22 mouse cellular contexts compared by ENCODE assay signal in genomic region chr5:76681895-76682656, GRCm38 (mm10). TPM values are rescaled to one million over a fixed set of nuclear protein-coding genes. Genes with fewer than 3 reads are reported as not detected.
DNase-seq lines count a peak whose midpoint lies in the region; ATAC-seq and TF ChIP-seq lines count a peak whose summit lies in the region.
"Had no signal": no experiment of that assay in that cellular context is flagged by ENCODE, and none has a peak within 500 bp of the region (broad histone marks: within the 10 kb centered on the region; RNA-seq: fewer than 3 reads in every experiment).

No protein-coding gene starts in this region.

- no peak overlapping the region for H3K4me2 ChIP-seq in forebrain, embryonic 13.5 days
- H3K4me2 ChIP-seq in forebrain, postnatal 0 days (ENCODE audit: low read depth), result no peak overlapping the region
- no peak overlapping the region for H3K4me2 ChIP-seq in liver, embryonic 12.5 days
- H3K4me2 ChIP-seq in neural tube, embryonic 13.5 days, result no peak overlapping the region
- no peak overlapping the region for H3K4me2 ChIP-seq in midbrain, postnatal 0 days (ENCODE audit: low read depth, low read length, poor library complexity, severe bottlenecking)
- H3K4me2 ChIP-seq: limb, embryonic 13.5 days had no signal

- H3K4me1 ChIP-seq in forebrain, embryonic 13.5 days, result peaks cover 21% of the 10 kb centered on the region
- peaks cover 10% of the 10 kb centered on the region; the same call in 1 of the 2 replicates for H3K4me1 ChIP-seq in forebrain, postnatal 0 days (ENCODE audit: insufficient read depth)
- H3K4me1 ChIP-seq in liver, embryonic 12.5 days, result peaks cover 58% of the 10 kb centered on the region
- H3K4me1 ChIP-seq in neural tube, embryonic 13.5 days (replicated peaks), result peaks cover 25% of the 10 kb centered on the region
- H3K4me1 ChIP-seq in midbrain, postnatal 0 days (ENCODE audit: insufficient read depth, low read length), result no peaks in the 10 kb centered on the region; the same call in 1 of the 2 replicates

- H3K27me3 ChIP-seq in forebrain, embryonic 13.5 days, result no peaks in the 10 kb centered on the region
- H3K27me3 ChIP-seq in forebrain, postnatal 0 days (ENCODE audit: insufficient read depth, low read length), result no peaks in the 10 kb centered on the region
- no peaks in the 10 kb centered on the region for H3K27me3 ChIP-seq in liver, embryonic 12.5 days (replicated peaks)
- H3K27me3 ChIP-seq in neural tube, embryonic 13.5 days, result no peaks in the 10 kb centered on the region
- no peaks in the 10 kb centered on the region for H3K27me3 ChIP-seq in midbrain, postnatal 0 days (ENCODE audit: insufficient read depth, low read length)
- H3K27me3 ChIP-seq: limb, embryonic 13.5 days had no signal

- ATAC-seq in forebrain, embryonic 13.5 days, result no peak
- ATAC-seq in forebrain, postnatal 0 days, result no peak
- no peak for ATAC-seq in liver, embryonic 12.5 days
- ATAC-seq in neural tube, embryonic 13.5 days (ENCODE audit: low read depth), result 0 out of 2 replicates have a peak, but pooled peaks have one; percentile 34
- peak; percentile 69 for ATAC-seq in midbrain, postnatal 0 days (ENCODE audit: low FRiP score)

- WGBS in forebrain, embryonic 13.5 days, result 68% methylated on average over 4 of the region's 4 CpGs
- WGBS in forebrain, postnatal 0 days, result 66% methylated on average over 4 of the region's 4 CpGs
- WGBS in liver, embryonic 12.5 days (ENCODE audit: insufficient replicate concordance), result 75% methylated on average over 4 of the region's 4 CpGs
- 48% methylated on average over 4 of the region's 4 CpGs for WGBS in neural tube, embryonic 13.5 days
- 52% methylated on average over 4 of the region's 4 CpGs for WGBS in midbrain, postnatal 0 days

- no peaks in the 10 kb centered on the region; the same call in 1 of the 2 replicates for H3K9me3 ChIP-seq in forebrain, embryonic 13.5 days (replicated peaks)
- H3K9me3 ChIP-seq in forebrain, postnatal 0 days (ENCODE audit: low read length), result no peaks in the 10 kb centered on the region
- no peaks in the 10 kb centered on the region for H3K9me3 ChIP-seq in liver, embryonic 12.5 days (replicated peaks)
- H3K9me3 ChIP-seq in neural tube, embryonic 13.5 days, result no peaks in the 10 kb centered on the region; the same call in 1 of the 2 replicates
- no peaks in the 10 kb centered on the region for H3K9me3 ChIP-seq in midbrain, postnatal 0 days (ENCODE audit: low read length)

- TF ChIP-seq CTCF in forebrain, postnatal 0 days (IDR thresholded peaks at IDR 0.05; ENCODE audit: low read depth), result no peak
- no peak for TF ChIP-seq CTCF in midbrain, postnatal 0 days (IDR thresholded peaks at IDR 0.05)

- peak overlapping the region; percentile 48; the same call in 1 of the 2 replicates for H3K27ac ChIP-seq in forebrain, embryonic 13.5 days
- no peak overlapping the region for H3K27ac ChIP-seq in forebrain, postnatal 0 days (ENCODE audit: low read depth, low read length)
- 0 out of 2 replicates have a peak overlapping the region, but pooled peaks have one; percentile 13 for H3K27ac ChIP-seq in liver, embryonic 12.5 days
- peak overlapping the region; percentile 28; the same call in 1 of the 2 replicates for H3K27ac ChIP-seq in neural tube, embryonic 13.5 days (replicated peaks)
- peak overlapping the region; percentile 26; the same call in 1 of the 2 replicates for H3K27ac ChIP-seq in midbrain, postnatal 0 days (ENCODE audit: low read depth, low read length)
- H3K27ac ChIP-seq: gastrocnemius, adult 2 months; limb, embryonic 13.5 days had no signal

- no peak overlapping the region for H3K4me3 ChIP-seq in forebrain, embryonic 13.5 days
- no peak overlapping the region for H3K4me3 ChIP-seq in forebrain, postnatal 0 days (ENCODE audit: low read depth, low read length)
- no peak overlapping the region for H3K4me3 ChIP-seq in liver, embryonic 12.5 days
- H3K4me3 ChIP-seq in neural tube, embryonic 13.5 days, result no peak overlapping the region
- H3K4me3 ChIP-seq in midbrain, postnatal 0 days (ENCODE audit: low read depth, low read length), result no peak overlapping the region
- H3K4me3 ChIP-seq: gastrocnemius, adult 2 months; limb, embryonic 13.5 days had no signal

- H3K9ac ChIP-seq in forebrain, embryonic 13.5 days, result no peak overlapping the region
- H3K9ac ChIP-seq in forebrain, postnatal 0 days, result no peak overlapping the region
- H3K9ac ChIP-seq in liver, embryonic 12.5 days, result no peak overlapping the region
- no peak overlapping the region for H3K9ac ChIP-seq in neural tube, embryonic 13.5 days
- no peak overlapping the region for H3K9ac ChIP-seq in midbrain, postnatal 0 days (replicated peaks; ENCODE audit: low read length, poor library complexity, severe bottlenecking)
- H3K9ac ChIP-seq: limb, embryonic 13.5 days had no signal

- H3K36me3 ChIP-seq in forebrain, embryonic 13.5 days (ENCODE audit: poor library complexity, severe bottlenecking), result peaks cover 23% of the 10 kb centered on the region
- H3K36me3 ChIP-seq in forebrain, postnatal 0 days (ENCODE audit: insufficient read depth), result no peaks in the 10 kb centered on the region
- H3K36me3 ChIP-seq in liver, embryonic 12.5 days, result no peaks in the 10 kb centered on the region
- H3K36me3 ChIP-seq in neural tube, embryonic 13.5 days, result 0 out of 2 replicates have a peak, but pooled peaks cover 8% of the 10 kb centered on the region
- H3K36me3 ChIP-seq in midbrain, postnatal 0 days (ENCODE audit: insufficient read depth, low read length), result no peaks in the 10 kb centered on the region
- H3K36me3 ChIP-seq: limb, embryonic 13.5 days had no signal

- no peak for DNase-seq in forebrain, postnatal 0 days
- DNase-seq in liver, result no peak
- DNase-seq in neural tube, embryonic 10.5 days (ENCODE audit: extremely low spot score, low spot score), result no peak
- no peak for DNase-seq in midbrain, postnatal 0 days (ENCODE audit: low spot score)
- DNase-seq in yolk sac, embryonic 10.5 days (ENCODE audit: low spot score), result no peak
- DNase-seq: adrenal gland, postnatal 36 days; cerebellum, adult 11-12 months; cerebellum, postnatal 14 days; gastrocnemius, adult 2 months; kidney, adult 18-20 months; kidney, postnatal 4 days; layer of hippocampus, adult 9-11 months; lung, adult 18-20 months; lung, postnatal 10 days; retina, postnatal 1 day; right cerebral cortex, postnatal 25 days; spleen, adult 18-20 months; thymus, postnatal 14 days had no signal

RNA-seq across cellular contexts. Expression of gene C530008M17Rik, which starts 25.8 kb away (rescaled TPM):
- 68.9 and 77.4 TPM in 2 replicates for polyA plus RNA-seq in forebrain, embryonic 13.5 days (2015; fragmentation: Nextera tagmentation; extraction: Ambion mirVana)
- 86.2 and 87.4 TPM in 2 replicates for total RNA-seq in forebrain, postnatal 0 days (2014; rRNA removed)
- 47.6 and 63.6 TPM in 2 replicates for polyA plus RNA-seq in forebrain, postnatal 0 days (2015; fragmentation: Nextera tagmentation; extraction: Ambion mirVana)
- polyA plus RNA-seq in liver, embryonic 12.5 days (2016; fragmentation: Nextera tagmentation; extraction: Ambion mirVana), result 12.2 and 13.9 TPM in 2 replicates
- polyA plus RNA-seq in neural tube, embryonic 13.5 days (2015; fragmentation: Nextera tagmentation; extraction: Ambion mirVana), result 58.5 and 62.3 TPM in 2 replicates
- total RNA-seq in midbrain, postnatal 0 days (2014; rRNA removed), result 68.7 and 86.2 TPM in 2 replicates
- 39.3 and 59.3 TPM in 2 replicates for polyA plus RNA-seq in midbrain, postnatal 0 days (2015; fragmentation: Nextera tagmentation; extraction: Ambion mirVana)

Comparison
In these comparisons a context has a peak if more than half of its experiments do, and no peak if none do; other contexts are left out.
1. ATAC-seq: peak in neural tube, embryonic 13.5 days (single experiment) and midbrain, postnatal 0 days (single experiment); none in forebrain, embryonic 13.5 days (single experiment), forebrain, postnatal 0 days (single experiment) and liver, embryonic 12.5 days (single experiment).